Mouse (Mus musculus) lung, adult 2 months (tissue): ENCODE measurements at regions not wholly inside any gene's neighbourhood (a gene's known extent, or its start where the extent isn't known, plus 50 kb on each side); places are given as distances from the start of the nearest gene placed in this dataset.

Source experiments
- DNase-seq: peaks from one replicate; pipeline ENCODE4 v3.0.0; 2022
- H3K4me1 ChIP-seq: fragments of 200-500 bp; 2 replicates; pipeline ENCODE4 v1.6.1; 2011; ENCODE audit warnings: low read length; ENCODE audit not compliant: control insufficient read depth, insufficient read depth
- H3K4me3 ChIP-seq: fragments of 200-500 bp; replicated peaks from 2 replicates; pipeline ENCODE3; 2011; ENCODE audit warnings: low read depth, mild to moderate bottlenecking, control low read depth, low read length; ENCODE audit errors: extremely low read depth
- CTCF ChIP-seq: fragments of 200-500 bp; IDR thresholded peaks from 2 replicates; pipeline ENCODE4 v1.5.1; 2011; ENCODE audit warnings: mild to moderate bottlenecking, low read length, control low read depth; ENCODE audit not compliant: insufficient read depth
- POLR2A ChIP-seq: fragments of 200-500 bp; IDR thresholded peaks from 2 replicates; pipeline ENCODE4 v1.6.1; 2011; ENCODE audit warnings: low read depth, mild to moderate bottlenecking, control low read depth, low read length, borderline replicate concordance; ENCODE audit errors: extremely low read depth
- WGBS: fragments of 180-500 bp; shearing (Covaris S2); methylation state at CpG from one replicate; pipeline ENCODE4 v1.1.7; 2018; 5-methylcytosine and 5-hydroxymethylcytosine counted together

GRCm38 (mm10) chr8:49255954-49256353 is 412.2 kb upstream of the Tenm3 start:
- Histone ChIP-seq H3K4me1 (no peaks in the 10 kb centered on the region), H3K4me3 (no peak overlapping the region)
- 61% methylated on average over 2 of the region's 2 CpGs for WGBS
- no peak for TF ChIP-seq POLR2A
- no peak for TF ChIP-seq CTCF
- DNase-seq, result no peak

GRCm38 (mm10) chr8:49254311-49254828 is 410.6 kb upstream of the Tenm3 start:
- no peaks in the 10 kb centered on the region for H3K4me1 ChIP-seq
- no peak for TF ChIP-seq CTCF
- TF ChIP-seq POLR2A, result no peak
- H3K4me3 ChIP-seq, result no peak overlapping the region
- DNase-seq, result no peak
- 72% methylated on average over 3 of the region's 3 CpGs for WGBS

- TF ChIP-seq POLR2A (no peak), CTCF (no peak)
- H3K4me1 ChIP-seq, result no peaks in the 10 kb centered on the region
- WGBS, result 51% methylated on average over 5 of the region's 5 CpGs
- H3K4me3 ChIP-seq, result no peak overlapping the region
- DNase-seq, result no peak
These were observed 399.3 kb upstream of the Tenm3 start for GRCm38 (mm10) chr8:49243002-49243401.

- 74% methylated on average over 4 of the region's 4 CpGs for WGBS
- Histone ChIP-seq H3K4me1 (no peaks in the 10 kb centered on the region), H3K4me3 (no peak overlapping the region)
- no peak for DNase-seq
- TF ChIP-seq CTCF (no peak), POLR2A (no peak)
These were observed 393.0 kb upstream of the Tenm3 start for GRCm38 (mm10) chr8:49236822-49237071.

- TF ChIP-seq CTCF, result no peak
- TF ChIP-seq POLR2A, result no peak
- 84% methylated on average over 7 of the region's 7 CpGs for WGBS
- Histone ChIP-seq H3K4me1 (no peaks in the 10 kb centered on the region), H3K4me3 (no peak overlapping the region)
- no peak for DNase-seq
These were observed 392.5 kb upstream of the Tenm3 start for GRCm38 (mm10) chr8:49236021-49236821.

GRCm38 (mm10) chr8:49223841-49224420 is 380.2 kb upstream of the Tenm3 start:
- 80% methylated on average over 18 of the region's 18 CpGs for WGBS
- no peak overlapping the region for H3K4me3 ChIP-seq
- H3K4me1 ChIP-seq, result no peaks in the 10 kb centered on the region

GRCm38 (mm10) chr8:49195333-49195640 is 351.5 kb upstream of the Tenm3 start:
- TF ChIP-seq POLR2A (no peak), CTCF (no peak)
- DNase-seq, result no peak
- WGBS, result 76% methylated on average over 4 of the region's 4 CpGs

More at GRCm38 (mm10) chr8:49223841-49224420, 380.2 kb upstream of the Tenm3 start:
- TF ChIP-seq CTCF (no peak), POLR2A (no peak)
- DNase-seq, result no peak

GRCm38 (mm10) chr8:49194592-49195332 is 351.0 kb upstream of the Tenm3 start:
- Histone ChIP-seq H3K4me1 (no peaks in the 10 kb centered on the region), H3K4me3 (no peak overlapping the region)
- DNase-seq, result no peak
- WGBS, result 76% methylated on average over 11 of the region's 11 CpGs
- no peak for TF ChIP-seq CTCF
- TF ChIP-seq POLR2A, result no peak

More at GRCm38 (mm10) chr8:49195333-49195640, 351.5 kb upstream of the Tenm3 start:
- Histone ChIP-seq H3K4me3 (no peak overlapping the region), H3K4me1 (no peaks in the 10 kb centered on the region)

GRCm38 (mm10) chr8:49186853-49187252 is 343.1 kb upstream of the Tenm3 start:
- no peak for TF ChIP-seq POLR2A
- TF ChIP-seq CTCF, result no peak
- Histone ChIP-seq H3K4me1 (no peaks in the 10 kb centered on the region), H3K4me3 (no peak overlapping the region)
- WGBS, result 79% methylated on average over 3 of the region's 3 CpGs
- no peak for DNase-seq
